Mouse (Mus musculus) right cerebral cortex, postnatal 4 days (tissue): ENCODE results near the gene Gm6525.

Experiments used
- DNase-seq: peaks from one replicate; pipeline ENCODE4 v3.0.0-alpha.2; 2022

Gm6525 gene

DNA sequence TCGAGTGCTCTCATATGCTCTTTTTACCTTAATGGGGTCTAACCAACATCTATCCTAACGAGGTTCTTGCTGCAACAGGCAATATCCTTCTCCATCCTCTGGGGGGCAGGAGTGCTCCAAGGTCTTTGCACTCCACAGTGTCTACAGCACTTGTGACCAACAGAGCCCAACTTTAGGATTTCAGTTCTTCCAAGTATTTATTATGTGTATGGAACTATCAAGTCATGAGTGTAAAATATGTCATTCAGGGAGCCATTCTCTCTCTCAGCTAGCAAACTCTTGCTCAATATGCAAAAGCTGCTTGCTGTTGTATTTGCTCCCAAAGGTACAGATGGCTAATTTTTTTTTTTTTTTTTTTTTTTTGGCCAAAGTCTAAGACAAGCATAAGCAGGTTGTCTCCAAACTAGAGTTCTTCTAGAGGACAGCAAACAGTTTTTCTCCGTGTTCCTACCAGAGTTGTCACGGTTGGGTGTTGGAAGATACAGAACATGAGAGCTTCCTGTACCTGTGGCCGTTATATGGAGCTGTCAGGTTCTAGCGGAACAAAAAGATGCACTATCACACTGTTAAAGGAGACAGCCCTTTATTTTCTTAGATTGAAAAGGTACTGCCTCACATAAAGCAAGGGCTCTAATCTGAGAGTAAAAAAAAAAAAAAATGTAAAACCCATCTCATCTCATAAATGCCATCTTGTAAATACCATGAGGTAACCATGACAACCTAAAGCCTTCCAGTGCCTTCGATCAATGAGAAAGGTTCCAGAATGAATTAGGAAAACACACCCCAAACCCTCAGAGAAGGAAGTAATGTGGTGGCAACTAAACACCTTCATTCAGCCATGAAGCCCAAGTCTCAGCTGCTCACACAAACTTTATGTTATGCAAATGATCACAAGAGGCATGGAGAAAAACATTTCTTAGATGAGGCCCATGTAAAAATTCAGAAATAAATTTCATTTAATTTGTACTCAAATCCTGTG lies 1.7 kb downstream of the Gm6525 start:
- peak; percentile 71 for DNase-seq

DNA sequence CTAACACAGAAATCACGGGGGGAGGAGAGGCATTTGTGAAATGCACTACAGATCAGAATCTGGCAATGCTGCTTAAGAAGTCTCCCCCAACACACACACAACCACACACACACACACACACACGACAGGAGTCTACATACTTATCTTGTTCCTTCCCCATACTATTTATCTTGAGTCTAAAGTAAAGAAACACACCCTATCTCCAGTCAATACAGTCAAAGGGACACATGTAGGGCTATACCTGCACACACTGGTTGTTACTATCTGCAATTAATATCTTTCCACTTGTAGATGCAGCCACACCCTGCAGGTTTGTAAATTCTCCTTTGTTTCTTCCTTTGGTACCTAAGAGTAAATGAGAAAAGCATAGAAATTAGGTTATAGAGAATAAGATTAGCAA lies 3.9 kb downstream of the Gm6525 start:
- DNase-seq: no peak

GRCm38 (mm10) chr3:84180304-84180703 lies 6.4 kb downstream of the Gm6525 start:
- no peak for DNase-seq

DNA sequence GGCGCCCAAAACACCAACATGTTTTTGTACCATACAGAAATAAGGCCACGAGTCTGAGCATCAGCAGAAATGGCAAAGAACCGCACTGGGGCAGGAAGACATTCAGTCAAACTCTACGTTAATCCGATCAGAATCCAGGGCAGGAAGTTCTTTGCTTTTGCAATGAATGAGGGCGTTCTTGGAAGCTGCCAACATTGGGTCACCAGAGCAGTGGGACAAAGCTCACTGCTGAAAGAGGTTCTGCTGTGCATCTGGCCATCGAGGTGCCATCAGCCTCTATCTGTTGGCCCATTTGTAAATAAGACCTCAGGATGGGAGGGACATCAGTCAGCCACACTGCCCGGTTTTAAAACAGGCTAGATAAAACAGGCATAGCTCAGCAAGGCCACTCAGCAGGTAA lies 7.2 kb downstream of the Gm6525 start:
- DNase-seq: no peak

DNA sequence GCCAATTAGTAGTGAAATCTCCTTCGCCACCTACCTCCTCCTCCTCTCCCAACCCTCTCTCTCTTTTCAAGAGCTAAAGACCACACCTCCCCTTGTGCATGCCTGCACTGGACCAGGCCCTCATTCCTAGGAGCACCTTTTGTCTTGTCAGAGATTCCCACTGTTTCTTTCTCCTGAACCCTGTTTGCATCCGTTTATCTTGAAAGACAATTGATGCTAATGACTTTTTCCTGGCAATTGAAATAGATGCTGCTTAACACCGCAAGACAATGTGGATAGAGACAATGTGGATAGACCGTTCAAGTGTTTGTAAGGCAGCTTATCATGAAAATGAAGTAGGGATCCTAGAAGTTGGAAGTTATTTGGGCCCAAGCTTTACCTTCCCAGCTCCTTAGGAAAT lies 7.8 kb downstream of the Gm6525 start:
- no peak for DNase-seq

DNA sequence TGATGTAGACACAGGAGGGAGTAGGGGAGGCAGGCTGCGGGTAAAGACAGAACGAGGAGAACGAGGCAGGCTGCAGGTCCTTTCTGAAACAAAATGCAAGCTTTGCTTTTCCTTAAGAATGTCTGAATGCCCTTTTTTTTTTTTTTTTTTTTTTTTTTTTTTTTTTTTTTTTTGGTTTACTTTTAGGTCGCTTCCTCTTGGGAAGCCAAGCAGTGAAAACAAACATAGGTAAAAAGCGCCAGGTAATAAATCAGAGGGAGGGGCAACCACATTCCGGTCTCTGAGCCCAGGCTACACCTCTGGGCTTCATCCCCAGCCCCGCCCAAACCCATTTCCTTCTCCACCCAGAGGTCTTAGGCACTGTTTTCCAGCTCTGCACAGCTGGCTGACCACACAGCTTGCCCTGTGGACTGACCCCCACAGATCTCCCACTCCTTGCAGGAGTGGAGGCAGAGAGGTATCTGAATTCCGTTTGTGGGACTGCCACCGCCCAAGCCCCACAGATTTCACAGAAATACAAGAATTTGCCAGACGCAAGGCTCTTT lies 15.8 kb downstream of the Gm6525 start:
- DNase-seq: no peak

- DNase-seq: peak; percentile 23
These were observed 16.7 kb downstream of the Gm6525 start for GRCm38 (mm10) chr3:84190513-84191061.

GRCm38 (mm10) chr3:84191141-84191881 lies 17.4 kb downstream of the Gm6525 start:
- DNase-seq: no peak

- no peak for DNase-seq
These were observed 20.0 kb downstream of the Gm6525 start for GRCm38 (mm10) chr3:84193881-84194280.

- DNase-seq: no peak
These were observed 24.3 kb downstream of the Gm6525 start for GRCm38 (mm10) chr3:84198229-84198628.

DNA sequence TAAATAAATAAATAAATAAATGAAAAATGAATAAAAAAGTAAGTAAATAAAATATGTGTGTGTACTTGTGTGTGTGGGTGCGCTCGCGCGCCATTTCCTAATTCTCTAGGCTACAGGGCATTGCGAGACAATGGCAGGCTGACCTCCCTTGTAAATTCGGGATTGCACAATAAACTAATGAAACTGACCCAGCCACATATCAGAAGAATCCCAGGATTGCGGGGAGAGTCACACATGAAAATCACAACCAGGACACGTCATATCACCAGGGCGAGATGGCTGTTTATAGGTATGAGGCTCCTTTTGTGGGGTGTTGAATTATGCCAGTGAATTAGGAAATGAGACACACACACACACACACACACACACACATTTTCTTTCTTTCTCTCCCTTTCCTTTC lies 25.6 kb downstream of the Gm6525 start:
- DNase-seq: no peak

DNA sequence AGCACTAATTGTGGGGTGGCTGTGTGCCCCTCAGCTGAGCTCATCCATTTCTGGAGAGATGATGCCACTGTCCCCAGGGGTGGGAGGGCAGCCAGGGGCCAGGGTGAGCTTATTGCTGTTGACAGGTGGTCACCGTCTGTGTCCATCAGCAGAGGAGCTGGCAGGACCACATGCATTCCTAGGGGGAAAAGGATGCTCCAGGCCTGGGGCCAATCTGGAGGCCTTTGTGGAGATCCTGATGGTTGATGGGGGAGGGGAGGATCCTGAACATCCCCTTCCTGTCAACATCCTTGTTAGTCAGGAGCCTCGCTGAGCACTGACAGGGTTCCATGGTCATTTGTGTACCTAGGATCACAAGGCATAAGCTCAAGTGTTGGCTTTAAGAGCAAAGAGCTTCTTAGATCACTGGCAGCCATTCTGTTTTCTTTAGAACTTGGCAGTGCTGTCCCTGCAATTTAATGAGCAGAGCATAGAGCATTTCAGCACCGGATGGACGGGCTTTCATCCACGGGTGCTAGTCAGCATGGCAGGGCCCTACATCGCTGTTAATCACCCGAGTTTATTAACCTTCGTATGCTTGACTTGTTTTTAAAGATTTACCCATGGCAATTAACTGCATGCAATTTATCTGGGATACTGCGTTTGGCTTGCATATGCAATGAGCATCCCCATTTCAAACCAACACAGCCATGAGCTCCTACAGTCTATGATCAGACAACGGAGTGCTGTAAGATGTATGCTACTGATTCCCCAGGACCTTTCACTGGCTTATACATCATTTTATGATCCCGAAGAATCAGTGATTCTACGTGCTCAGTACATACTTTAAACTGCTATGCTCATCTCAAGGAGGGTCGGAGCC lies 26.9 kb downstream of the Gm6525 start:
- DNase-seq: peak; percentile 30

DNA sequence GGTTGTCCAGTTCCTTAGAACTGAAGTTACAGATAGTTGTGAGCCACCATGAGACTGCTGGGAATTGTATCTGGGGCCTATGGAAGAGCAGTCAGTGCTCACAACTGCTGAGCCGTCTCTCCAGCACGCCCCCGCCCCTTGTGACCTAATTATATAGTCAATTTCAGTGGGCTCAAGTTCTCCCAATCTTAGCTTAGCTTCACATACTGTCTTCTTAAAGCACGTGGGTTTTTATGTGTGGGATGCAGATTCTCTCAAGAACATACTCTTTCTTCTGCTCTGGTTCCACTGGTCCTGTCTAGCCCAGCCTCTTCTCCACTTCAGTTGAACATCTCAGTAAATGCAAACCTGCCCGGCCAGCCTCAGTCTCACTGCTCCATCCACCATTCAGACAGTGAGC lies 30.7 kb downstream of the Gm6525 start:
- DNase-seq: no peak

DNA sequence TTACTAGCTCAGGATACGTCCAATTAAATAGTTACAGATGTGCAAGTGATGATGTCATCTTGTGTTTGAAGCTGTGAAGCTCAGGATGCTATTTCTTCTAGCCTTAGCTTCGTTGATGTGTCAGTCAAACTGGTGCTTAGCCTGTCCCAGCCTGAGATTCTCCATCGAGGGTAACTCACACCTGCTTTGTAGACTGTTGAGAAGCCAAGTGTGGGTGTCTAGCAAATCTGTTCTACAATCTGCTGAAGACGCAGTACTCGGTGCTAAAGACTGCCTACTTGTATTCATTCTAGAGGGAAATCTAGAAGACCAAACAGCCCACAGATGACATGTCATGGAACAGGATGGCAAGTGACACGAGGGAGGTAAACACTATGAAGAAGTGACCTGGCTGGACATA lies 31.7 kb downstream of the Gm6525 start:
- DNase-seq: no peak

GRCm38 (mm10) chr3:84206106-84206505 lies 32.2 kb downstream of the Gm6525 start:
- no peak for DNase-seq

GRCm38 (mm10) chr3:84207366-84207765 lies 33.5 kb downstream of the Gm6525 start:
- no peak for DNase-seq

GRCm38 (mm10) chr3:84208475-84208874 lies 34.6 kb downstream of the Gm6525 start:
- no peak for DNase-seq

GRCm38 (mm10) chr3:84208917-84209513 lies 35.1 kb downstream of the Gm6525 start:
- DNase-seq: no peak

- no peak for DNase-seq
These were observed 37.5 kb downstream of the Gm6525 start for GRCm38 (mm10) chr3:84211340-84211875.

GRCm38 (mm10) chr3:84214501-84214900 lies 40.6 kb downstream of the Gm6525 start:
- DNase-seq: peak; percentile 46

GRCm38 (mm10) chr3:84215253-84215652 lies 41.3 kb downstream of the Gm6525 start:
- DNase-seq: peak; percentile 61
